Mouse (Mus musculus): Measurements from ENCODE around the gene Nup107. TPM values are rescaled to one million over a fixed set of nuclear protein-coding genes. Genes with fewer than 3 reads are reported as not detected.

The Nup107 gene
- polyA plus RNA-seq, 1 experiment: 29.6 TPM

- no peak for TF ChIP-seq POLR2A (IDR thresholded peaks at IDR 0.05; ENCODE audit: borderline replicate concordance, extremely low read depth, insufficient read depth, insufficient read length, poor library complexity, severe bottlenecking)
- no peak for TF ChIP-seq CTCF (IDR thresholded peaks at IDR 0.05; ENCODE audit: borderline replicate concordance, extremely low read depth, insufficient read depth, insufficient read length)
- no peak for DNase-seq (ENCODE audit: low read depth)
These were observed 24.4 kb downstream of the Nup107 start for GRCm38 (mm10) chr10:117768141-117768440.

DNA sequence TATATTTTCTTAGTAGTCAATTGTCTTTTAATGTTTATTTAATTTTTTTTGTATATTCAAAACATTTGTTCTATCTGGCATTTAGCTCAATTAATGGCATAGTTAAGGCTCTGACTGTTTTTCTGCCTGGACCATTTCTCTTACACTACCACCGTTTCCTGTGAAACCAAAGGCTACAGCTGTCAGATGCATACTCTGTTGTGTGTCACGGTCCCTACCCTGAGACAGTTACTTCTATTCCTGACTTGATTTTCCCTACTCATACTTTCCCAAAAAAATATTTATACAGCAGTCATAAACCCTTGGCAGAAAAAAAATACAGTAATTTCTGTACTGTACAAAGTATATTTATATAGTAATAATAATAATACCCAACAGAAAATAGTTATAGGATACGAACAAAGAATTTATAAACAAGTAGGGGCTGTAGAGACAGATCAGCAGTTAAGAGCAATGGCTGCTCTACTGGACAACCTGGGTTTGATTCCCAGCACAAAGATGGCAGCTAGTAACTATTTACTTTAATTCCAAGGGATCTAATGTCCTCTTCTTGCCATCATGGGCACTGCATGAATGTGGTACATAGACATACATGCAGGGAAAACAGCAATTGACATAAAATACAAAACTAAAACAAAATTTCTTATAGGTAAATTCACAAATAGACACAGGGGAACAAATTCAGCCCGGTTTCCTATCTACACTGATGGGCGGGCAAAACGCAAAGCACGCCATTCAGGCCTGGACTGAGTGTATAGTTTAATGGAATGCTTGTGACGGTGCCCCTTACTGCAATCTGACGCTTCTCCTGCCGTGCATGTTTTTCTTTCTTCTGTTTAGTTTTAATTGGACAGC lies 25.0 kb downstream of the Nup107 start:
- DNase-seq (ENCODE audit: low read depth): no peak
- TF ChIP-seq POLR2A (IDR thresholded peaks at IDR 0.05; ENCODE audit: borderline replicate concordance, extremely low read depth, insufficient read depth, insufficient read length, poor library complexity, severe bottlenecking) (no peak), CTCF (IDR thresholded peaks at IDR 0.05; ENCODE audit: borderline replicate concordance, extremely low read depth, insufficient read depth, insufficient read length) (no peak)

DNA sequence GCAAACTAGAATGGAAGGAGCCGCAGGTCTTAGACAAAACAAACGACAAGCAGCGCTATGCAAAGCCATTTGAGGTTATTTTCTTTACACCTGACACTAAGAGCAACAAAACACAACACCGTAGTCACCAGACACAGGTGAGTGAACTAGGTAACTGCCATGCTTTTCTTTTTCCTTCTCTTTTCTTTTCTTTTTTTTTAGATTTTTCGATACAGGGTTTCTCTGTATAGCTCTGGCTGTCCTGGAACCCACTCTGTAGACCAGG lies 25.7 kb downstream of the Nup107 start:
- no peak for DNase-seq (ENCODE audit: low read depth)
- TF ChIP-seq CTCF (IDR thresholded peaks at IDR 0.05; ENCODE audit: borderline replicate concordance, extremely low read depth, insufficient read depth, insufficient read length) (no peak), POLR2A (IDR thresholded peaks at IDR 0.05; ENCODE audit: borderline replicate concordance, extremely low read depth, insufficient read depth, insufficient read length, poor library complexity, severe bottlenecking) (no peak)

DNA sequence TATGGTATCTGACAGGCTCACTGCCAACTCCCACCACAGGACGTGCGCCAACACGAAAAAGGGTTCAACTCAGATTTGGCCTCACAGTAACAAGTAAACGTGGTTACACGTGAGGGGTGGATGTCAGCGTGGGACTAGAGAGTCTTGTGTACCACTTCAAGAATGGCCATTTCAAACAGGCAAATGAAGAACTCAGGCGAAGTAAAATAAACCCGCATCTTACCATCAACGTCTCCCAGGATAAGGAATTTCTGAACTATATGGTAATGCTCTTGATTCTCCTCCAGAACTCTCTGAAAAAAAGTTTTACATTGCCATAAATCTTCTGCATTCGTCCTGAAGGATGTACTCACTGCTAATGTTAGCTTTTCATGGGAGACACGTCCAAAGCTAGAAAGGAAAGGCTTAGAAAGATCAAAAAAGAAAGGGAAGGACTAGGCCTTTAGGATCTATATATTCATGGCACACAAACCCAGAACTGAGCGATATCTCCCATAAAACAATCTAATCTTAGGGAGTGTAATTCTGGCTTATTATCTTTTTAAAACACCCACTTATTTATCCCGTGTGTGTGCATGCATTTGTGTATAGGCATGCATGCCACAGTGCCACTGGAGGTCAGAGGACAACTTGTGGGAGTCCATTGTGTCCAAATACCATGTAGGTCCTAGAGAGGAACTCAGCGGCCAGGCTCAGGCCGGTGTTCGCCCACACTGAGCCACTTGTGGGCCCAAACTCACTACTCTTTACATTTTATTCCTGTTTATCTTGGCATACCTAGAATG lies 26.2 kb downstream of the Nup107 start:
- no peak for TF ChIP-seq CTCF (IDR thresholded peaks at IDR 0.05; ENCODE audit: borderline replicate concordance, extremely low read depth, insufficient read depth, insufficient read length)
- TF ChIP-seq POLR2A (IDR thresholded peaks at IDR 0.05; ENCODE audit: borderline replicate concordance, extremely low read depth, insufficient read depth, insufficient read length, poor library complexity, severe bottlenecking): no peak
- no peak for DNase-seq (ENCODE audit: low read depth)

DNA sequence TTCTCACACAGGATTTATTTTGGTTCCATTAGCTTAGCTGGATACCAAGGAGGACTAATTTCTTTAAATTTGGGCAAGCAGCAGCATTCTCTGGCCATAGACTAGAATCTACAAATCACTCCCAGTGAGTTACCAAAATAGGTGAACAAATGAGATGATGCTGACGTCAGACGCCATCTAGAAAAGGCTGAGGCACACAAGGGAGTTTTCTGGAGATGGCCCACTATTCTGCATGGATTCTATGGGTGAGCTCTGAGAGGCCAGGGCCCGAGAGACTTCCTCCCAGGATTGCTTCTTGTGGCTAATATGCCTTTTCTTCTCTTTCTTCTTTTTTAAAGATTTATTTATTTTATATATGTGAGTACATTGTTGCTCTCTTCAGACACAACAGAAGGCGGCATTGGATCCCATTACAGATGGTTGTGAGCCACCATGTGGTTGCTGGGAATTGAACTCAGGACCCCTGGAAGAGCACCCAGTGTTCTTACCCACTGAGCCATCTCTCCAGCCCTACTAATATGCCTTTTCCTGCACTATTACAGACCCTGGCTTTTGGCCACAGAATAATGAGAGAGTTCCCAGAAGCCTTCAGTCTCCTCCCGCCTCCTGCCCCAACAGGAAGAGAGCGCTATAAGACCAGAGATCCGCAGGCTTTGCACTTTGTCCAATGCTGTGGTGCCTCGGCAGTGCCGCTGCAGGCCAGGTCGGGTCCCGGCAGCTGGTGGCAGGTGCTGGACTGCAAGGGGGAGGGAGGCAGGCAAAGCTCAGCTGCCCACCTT lies 27.2 kb downstream of the Nup107 start:
- no peak for TF ChIP-seq POLR2A (IDR thresholded peaks at IDR 0.05; ENCODE audit: borderline replicate concordance, extremely low read depth, insufficient read depth, insufficient read length, poor library complexity, severe bottlenecking)
- TF ChIP-seq CTCF (IDR thresholded peaks at IDR 0.05; ENCODE audit: borderline replicate concordance, extremely low read depth, insufficient read depth, insufficient read length): no peak
- no peak for DNase-seq (ENCODE audit: low read depth)

GRCm38 (mm10) chr10:117764598-117764997 lies 27.9 kb downstream of the Nup107 start:
- no peak for DNase-seq (ENCODE audit: low read depth)
- TF ChIP-seq POLR2A (IDR thresholded peaks at IDR 0.05; ENCODE audit: borderline replicate concordance, extremely low read depth, insufficient read depth, insufficient read length, poor library complexity, severe bottlenecking): no peak
- TF ChIP-seq CTCF (IDR thresholded peaks at IDR 0.05; ENCODE audit: borderline replicate concordance, extremely low read depth, insufficient read depth, insufficient read length): no peak

DNA sequence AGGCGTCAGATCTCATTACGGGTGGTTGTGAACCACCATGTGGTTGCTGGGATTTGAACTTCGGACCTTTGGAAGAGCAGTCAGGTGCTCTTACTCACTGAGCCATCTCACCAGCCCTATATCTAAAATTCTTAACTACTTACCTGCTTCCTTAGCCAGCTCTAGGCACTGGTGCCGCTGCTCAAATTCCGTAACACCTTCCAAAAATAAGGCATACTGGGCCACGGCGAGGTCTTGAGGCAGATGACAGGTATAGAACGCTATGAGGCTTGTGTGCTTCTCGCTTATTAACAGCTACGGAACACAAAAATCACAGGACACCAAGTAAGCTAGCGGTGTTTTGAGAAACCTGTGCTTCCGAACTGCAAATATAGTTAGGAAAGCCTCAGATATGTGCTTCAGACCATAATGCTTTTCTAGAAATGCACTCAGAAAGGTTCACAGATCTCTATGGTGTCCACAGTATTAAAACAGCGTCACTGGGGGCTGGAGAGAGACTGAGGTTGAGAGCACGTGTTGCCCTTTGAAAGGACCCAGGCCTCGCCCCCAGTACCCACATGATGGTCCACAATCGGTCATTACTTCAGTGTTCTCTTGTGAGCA lies 28.8 kb downstream of the Nup107 start:
- TF ChIP-seq CTCF (IDR thresholded peaks at IDR 0.05; ENCODE audit: borderline replicate concordance, extremely low read depth, insufficient read depth, insufficient read length) (no peak), POLR2A (IDR thresholded peaks at IDR 0.05; ENCODE audit: borderline replicate concordance, extremely low read depth, insufficient read depth, insufficient read length, poor library complexity, severe bottlenecking) (no peak)

DNA sequence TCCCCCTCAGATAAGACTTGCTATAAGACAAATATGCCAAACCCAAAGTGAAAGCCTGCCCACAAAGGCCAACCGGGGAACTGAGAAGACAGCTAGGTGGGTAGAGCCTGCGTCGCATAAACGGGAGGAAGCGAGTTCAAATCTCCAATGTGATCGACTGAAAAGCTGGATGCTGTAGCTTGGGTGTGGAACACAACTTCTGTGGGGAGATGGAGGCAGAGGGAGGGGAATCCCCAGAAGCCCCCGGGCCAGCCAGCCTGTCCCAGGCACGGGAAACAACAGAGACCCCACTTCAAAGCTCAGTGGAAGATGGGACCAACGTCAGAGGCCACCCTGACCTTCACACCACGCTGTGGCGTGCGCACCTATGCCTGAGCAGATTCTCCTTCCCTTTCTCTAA lies 29.5 kb downstream of the Nup107 start:
- DNase-seq (ENCODE audit: low read depth): no peak
- TF ChIP-seq POLR2A (IDR thresholded peaks at IDR 0.05; ENCODE audit: borderline replicate concordance, extremely low read depth, insufficient read depth, insufficient read length, poor library complexity, severe bottlenecking) (no peak), CTCF (IDR thresholded peaks at IDR 0.05; ENCODE audit: borderline replicate concordance, extremely low read depth, insufficient read depth, insufficient read length) (no peak)

More for the DNA sequence above, 28.8 kb downstream of the Nup107 start:
- DNase-seq (ENCODE audit: low read depth): no peak

DNA sequence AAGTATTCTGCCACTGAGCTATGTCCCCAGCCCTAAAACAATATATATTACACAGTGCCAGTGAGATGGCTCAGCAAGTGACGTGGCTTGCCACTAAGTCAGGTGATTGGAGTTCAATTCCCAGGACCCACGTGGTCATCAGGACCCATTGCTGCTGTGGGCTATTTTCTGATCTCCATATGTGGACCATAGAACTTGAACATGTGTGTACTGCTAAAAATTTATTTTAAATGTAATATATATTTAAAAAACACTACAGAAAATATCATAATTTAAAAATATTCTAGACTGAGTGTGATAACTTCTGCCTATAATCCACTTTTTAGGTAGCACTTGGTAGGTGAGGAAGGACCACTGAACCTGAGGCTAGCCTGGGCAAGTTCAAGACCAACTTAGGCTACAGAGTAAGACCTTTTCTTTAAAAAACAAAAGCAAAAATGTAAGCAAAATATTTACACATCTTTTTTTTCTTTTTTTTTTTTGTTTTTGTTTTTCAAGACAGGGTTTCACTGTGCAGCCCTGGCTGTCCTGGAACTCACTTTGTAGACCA lies 30.1 kb downstream of the Nup107 start:
- TF ChIP-seq CTCF (IDR thresholded peaks at IDR 0.05; ENCODE audit: borderline replicate concordance, extremely low read depth, insufficient read depth, insufficient read length) (no peak), POLR2A (IDR thresholded peaks at IDR 0.05; ENCODE audit: borderline replicate concordance, extremely low read depth, insufficient read depth, insufficient read length, poor library complexity, severe bottlenecking) (no peak)
- DNase-seq (ENCODE audit: low read depth): no peak

DNA sequence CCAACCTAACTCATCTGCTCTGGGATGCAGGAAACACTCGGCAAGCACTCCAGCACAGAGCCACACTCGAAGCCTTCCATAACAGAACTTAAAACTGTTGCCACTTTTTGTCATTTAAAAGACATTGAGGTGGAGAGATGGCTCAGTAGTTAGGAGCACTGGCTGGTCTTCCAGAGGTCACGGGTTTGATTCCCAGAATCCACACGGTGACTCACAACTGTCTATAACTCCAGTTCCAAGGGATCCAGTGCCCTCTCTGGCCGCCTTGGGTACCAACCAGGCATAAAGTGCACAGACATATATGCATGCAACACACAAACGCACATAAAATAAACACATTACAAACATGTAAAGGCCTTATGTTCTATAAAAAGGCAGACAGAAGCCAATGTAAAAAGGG lies 31.0 kb downstream of the Nup107 start:
- TF ChIP-seq CTCF (IDR thresholded peaks at IDR 0.05; ENCODE audit: borderline replicate concordance, extremely low read depth, insufficient read depth, insufficient read length) (no peak), POLR2A (IDR thresholded peaks at IDR 0.05; ENCODE audit: borderline replicate concordance, extremely low read depth, insufficient read depth, insufficient read length, poor library complexity, severe bottlenecking) (no peak)
- DNase-seq (ENCODE audit: low read depth): no peak
